Mouse (Mus musculus) stomach, postnatal 0 days (tissue): ENCODE results near the gene Adamts4. TPM values are rescaled to one million over a fixed set of nuclear protein-coding genes. Genes with fewer than 3 reads are reported as not detected.

Source experiments
- ATAC-seq: fragments of 200-750 bp; cut with Nextera tagmentation; 2 replicates; pipeline ENCODE4 v1.8.0; 2017; ENCODE audit not compliant: low FRiP score, low TSS enrichment
- DNase-seq: peaks from one replicate; pipeline ENCODE4 v3.0.0-alpha.2; 2016; ENCODE audit warnings: low spot score
- H3K27ac ChIP-seq: fragments of 300-500 bp; sonication (generic); replicated peaks from 2 replicates; pipeline ENCODE4 v1.5.1; 2014; ENCODE audit warnings: mild to moderate bottlenecking, control low read depth
- H3K27me3 ChIP-seq: fragments of 300-500 bp; sonication (generic); 2 replicates; pipeline ENCODE4 v1.6.1; 2014; ENCODE audit warnings: low read length; ENCODE audit not compliant: control insufficient read depth, insufficient read depth
- H3K36me3 ChIP-seq: fragments of 300-500 bp; sonication (generic); 2 replicates; pipeline ENCODE4 v1.6.1; 2014; ENCODE audit warnings: low read length, mixed read lengths; ENCODE audit not compliant: control insufficient read depth, insufficient read depth
- H3K4me1 ChIP-seq: fragments of 300-500 bp; sonication (generic); replicated peaks from 2 replicates; pipeline ENCODE4 v1.6.1; 2014; ENCODE audit warnings: antibody characterized with exemption; ENCODE audit not compliant: control insufficient read depth, insufficient read depth
- H3K4me2 ChIP-seq: fragments of 300-500 bp; sonication (generic); replicated peaks from 2 replicates; pipeline ENCODE4 v1.6.1; 2014; ENCODE audit warnings: low read depth, mild to moderate bottlenecking, control low read depth, moderate library complexity
- H3K4me3 ChIP-seq: fragments of 300-500 bp; sonication (generic); 2 replicates; pipeline ENCODE4 v1.5.1; 2014; ENCODE audit warnings: low read depth, low read length, control low read depth
- H3K9ac ChIP-seq: fragments of 300-500 bp; sonication (generic); 2 replicates; pipeline ENCODE4 v1.6.1; 2014; ENCODE audit warnings: mild to moderate bottlenecking, low read length, control low read depth, mixed read lengths
- H3K9me3 ChIP-seq: fragments of 300-500 bp; sonication (generic); 2 replicates; pipeline ENCODE4 v1.6.1; 2016; ENCODE audit warnings: low read length; ENCODE audit not compliant: control insufficient read depth
- CTCF ChIP-seq: IDR thresholded peaks from 2 replicates; pipeline ENCODE4 v1.5.1; 2016; ENCODE audit warnings: antibody characterized with exemption, low read depth, mild to moderate bottlenecking, moderate library complexity
- EP300 ChIP-seq: optimal IDR thresholded peaks from 2 replicates; pipeline ENCODE3; 2016; ENCODE audit warnings: antibody characterized with exemption
- WGBS: fragments of 180-500 bp; shearing (Covaris S2); extraction: QIAGEN DNeasy Blood & Tissue Kit; methylation state at CpG from one replicate; pipeline ENCODE4 v1.1.7; 2014; 5-methylcytosine and 5-hydroxymethylcytosine counted together
- polyA plus RNA-seq: library from polyadenylated mRNA; unstranded; fragments of >200 nt; fragmentation: Nextera tagmentation; extraction: Ambion mirVana; gene quantifications from 2 replicates; pipeline ENCODE4 v1.2.1, GENCODE M21; 2015

Gene Adamts4
- polyA plus RNA-seq, 1 experiment from 2014 or later, result 3.9 TPM

- TF ChIP-seq EP300 (no peak), CTCF (no peak)
Measured at GRCm38 (mm10) chr1:171209409-171209808, 40.8 kb upstream of the Adamts4 start.

GRCm38 (mm10) chr1:171212854-171213253 is 37.4 kb upstream of the Adamts4 start:
- no peak overlapping the region for H3K4me2 ChIP-seq
- H3K27me3 ChIP-seq, result no peaks in the 10 kb centered on the region
- H3K9me3 ChIP-seq, result no peaks in the 10 kb centered on the region
- H3K4me1 ChIP-seq, result no peaks in the 10 kb centered on the region
- DNase-seq (no peak), ATAC-seq (no peak)
- no peak overlapping the region for H3K27ac ChIP-seq
- no peak overlapping the region for H3K9ac ChIP-seq
- WGBS, result 46% methylated on average over 3 of the region's 3 CpGs
- TF ChIP-seq CTCF (no peak), EP300 (no peak)
- H3K36me3 ChIP-seq, result no peaks in the 10 kb centered on the region
- no peak overlapping the region for H3K4me3 ChIP-seq

More at GRCm38 (mm10) chr1:171209409-171209808, 40.8 kb upstream of the Adamts4 start:
- no peak overlapping the region for H3K27ac ChIP-seq
- ATAC-seq (no peak), DNase-seq (no peak)
- WGBS, result 28% methylated on average over 4 of the region's 4 CpGs
- no peaks in the 10 kb centered on the region for H3K36me3 ChIP-seq
- H3K4me2 ChIP-seq, result no peak overlapping the region
- H3K9me3 ChIP-seq, result no peaks in the 10 kb centered on the region
- H3K9ac ChIP-seq, result no peak overlapping the region
- H3K27me3 ChIP-seq, result no peaks in the 10 kb centered on the region
- H3K4me3 ChIP-seq, result no peak overlapping the region
- no peaks in the 10 kb centered on the region for H3K4me1 ChIP-seq

GRCm38 (mm10) chr1:171213801-171214496 is 36.3 kb upstream of the Adamts4 start, which contains the start of gene Nr1i3:
Gene Nr1i3 (plus strand): TSS chr1:171213970.
- H3K4me1 ChIP-seq, result no peaks in the 10 kb centered on the region
- peak; percentile 76; the same call in 1 of the 2 replicates for ATAC-seq
- no peak within 1 kb of the TSS for H3K27ac ChIP-seq
- DNase-seq, result peak; percentile 37
- H3K9ac ChIP-seq, result no peak within 1 kb of the TSS
- TF ChIP-seq CTCF, result no peak
- no peak for TF ChIP-seq EP300
- H3K4me3 ChIP-seq, result no peak within 1 kb of the TSS
- H3K36me3 ChIP-seq, result 0 out of 2 replicates have a peak, but pooled peaks cover 3% of the 10 kb centered on the region
- no peaks in the 10 kb centered on the region for H3K9me3 ChIP-seq
- no peaks in the 10 kb centered on the region for H3K27me3 ChIP-seq
- WGBS, result 63% methylated on average over 10 of the region's 10 CpGs
- H3K4me2 ChIP-seq, result no peak within 1 kb of the TSS

GRCm38 (mm10) chr1:171216241-171216955 is 33.8 kb upstream of the Adamts4 start:
- no peaks in the 10 kb centered on the region for H3K27me3 ChIP-seq
- TF ChIP-seq CTCF (no peak), EP300 (no peak)
- no peak overlapping the region for H3K4me2 ChIP-seq
- no peak overlapping the region for H3K27ac ChIP-seq
- 80% methylated on average over 18 of the region's 18 CpGs for WGBS
- no peak for ATAC-seq
- DNase-seq, result no peak
- no peaks in the 10 kb centered on the region for H3K9me3 ChIP-seq
- no peak overlapping the region for H3K4me3 ChIP-seq
- no peak overlapping the region for H3K9ac ChIP-seq
- peaks cover 7% of the 10 kb centered on the region; the same call in 1 of the 2 replicates for H3K36me3 ChIP-seq
- no peaks in the 10 kb centered on the region; the same call in none of the 2 replicates for H3K4me1 ChIP-seq

GRCm38 (mm10) chr1:171220871-171221270 is 29.4 kb upstream of the Adamts4 start:
- H3K9ac ChIP-seq, result no peak overlapping the region

More at GRCm38 (mm10) chr1:171220871-171221270, 29.4 kb upstream of the Adamts4 start:
- 6% methylated on average over 10 of the region's 10 CpGs for WGBS
- TF ChIP-seq EP300, result no peak
- TF ChIP-seq CTCF, result peak; percentile 95
- Histone ChIP-seq H3K4me1 (peaks cover 4% of the 10 kb centered on the region), H3K27me3 (no peaks in the 10 kb centered on the region), H3K27ac (no peak overlapping the region), H3K4me2 (peak overlapping the region; percentile 81), H3K4me3 (0 out of 2 replicates have a peak overlapping the region, but pooled peaks have one; percentile 13), H3K36me3 (peaks cover 7% of the 10 kb centered on the region; the same call in 1 of the 2 replicates), H3K9me3 (no peaks in the 10 kb centered on the region)
- DNase-seq, result peak; percentile 87
- ATAC-seq, result peak; percentile 22
